Mouse (Mus musculus) spleen, embryonic (tissue): Measurements from ENCODE around the gene Endou.

ENCODE experiments used
- CTCF ChIA-PET: fragments of 350-600 bp; sonication (Branson Sonifier 250); formaldehyde crosslinking; loops from one replicate; lab custom pipeline; 2022; lab: Charles Lee

The Endou gene

GRCm38 (mm10) chr15:97731111-97731510, at the start of gene Endou:
Gene Endou, minus strand, starts transcription at chr15:97731339.
- CTCF ChIA-PET = no interaction called here

- CTCF ChIA-PET = interaction anchor here (1.2 kb wide), 1 partner anchor 60 kb away, joined by 4 read pairs; no protein-coding TSS in a partner anchor
Measured at GRCm38 (mm10) chr15:97780611-97781031, 49.5 kb upstream of the Endou start.

- CTCF ChIA-PET = interaction anchor here (0.7 kb wide), 1 partner anchor 15 kb away, joined by 3 read pairs; no protein-coding TSS in a partner anchor
Measured at GRCm38 (mm10) chr15:97779576-97779975, 48.4 kb upstream of the Endou start.

DNA sequence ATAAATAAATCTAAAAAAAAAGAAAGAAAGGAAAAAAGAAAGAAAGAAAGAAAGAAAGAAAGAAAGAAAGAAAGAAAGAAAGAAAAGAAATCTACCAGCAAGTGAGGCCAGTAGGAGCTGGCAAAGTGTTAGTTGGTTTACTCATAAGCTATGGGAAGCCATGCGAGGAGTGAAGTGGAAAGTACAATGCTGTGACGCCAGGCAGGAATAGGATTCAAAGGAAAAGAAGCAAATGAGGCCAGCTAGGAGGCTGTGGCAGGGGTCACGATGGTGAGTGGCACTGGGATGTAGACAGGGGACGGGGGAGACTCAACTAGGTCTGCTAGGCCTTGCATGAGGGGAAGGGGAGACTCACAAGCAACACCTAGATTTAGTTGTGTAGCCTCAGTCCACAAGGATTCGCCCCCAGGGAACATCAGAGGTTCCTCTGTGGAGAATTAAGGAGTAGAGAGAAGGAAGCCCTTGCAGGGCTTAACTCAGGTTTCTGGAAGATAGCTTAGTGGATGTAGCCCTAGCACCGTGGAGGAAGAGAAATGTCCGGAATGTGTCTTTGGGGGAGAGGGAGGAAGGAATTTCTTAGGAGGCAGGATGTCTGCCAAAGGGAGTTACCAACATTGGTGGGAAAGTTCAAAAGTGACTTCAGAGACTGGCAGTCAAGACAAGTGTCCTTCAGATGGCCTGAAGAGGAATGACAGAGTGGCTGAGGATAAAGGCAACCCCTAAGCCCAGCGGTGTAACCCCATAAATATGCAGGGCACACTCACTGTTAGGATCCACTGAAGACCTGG, 47.4 kb upstream of the Endou start, which contains the start of gene Slc48a1:
TSS of gene Slc48a1 (plus strand) at position 210 of the 788 bp plus-strand sequence.
- CTCF ChIA-PET = no interaction called here

GRCm38 (mm10) chr15:97776919-97777318, 45.8 kb upstream of the Endou start:
- CTCF ChIA-PET = interaction anchor here (2.0 kb wide), 1 partner anchor 59 kb away, joined by 9 read pairs; no protein-coding TSS in a partner anchor

DNA sequence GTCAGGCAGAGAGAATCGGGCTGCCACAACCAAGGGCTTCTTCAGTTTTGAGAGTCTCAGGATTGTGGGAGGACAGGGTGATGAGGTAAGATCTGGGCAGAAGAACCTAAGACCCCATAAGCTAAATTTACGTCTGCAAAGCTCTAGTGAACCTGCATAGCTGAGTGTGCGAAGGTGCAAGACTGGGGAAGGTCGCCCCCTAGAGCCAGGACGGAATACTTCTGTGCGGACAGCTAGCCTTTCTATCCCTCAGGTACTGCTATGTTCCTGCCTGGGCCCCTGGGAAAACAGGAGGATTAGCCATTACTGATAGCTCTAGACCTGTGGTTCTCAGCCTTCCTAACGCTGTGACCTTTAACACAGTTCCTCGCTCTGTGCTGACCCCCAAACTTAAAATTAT, 45.4 kb upstream of the Endou start:
- CTCF ChIA-PET = interaction anchor here (2.0 kb wide), 1 partner anchor 59 kb away, joined by 9 read pairs; no protein-coding TSS in a partner anchor

GRCm38 (mm10) chr15:97773961-97774370, 42.8 kb upstream of the Endou start:
- CTCF ChIA-PET = no interaction called here

DNA sequence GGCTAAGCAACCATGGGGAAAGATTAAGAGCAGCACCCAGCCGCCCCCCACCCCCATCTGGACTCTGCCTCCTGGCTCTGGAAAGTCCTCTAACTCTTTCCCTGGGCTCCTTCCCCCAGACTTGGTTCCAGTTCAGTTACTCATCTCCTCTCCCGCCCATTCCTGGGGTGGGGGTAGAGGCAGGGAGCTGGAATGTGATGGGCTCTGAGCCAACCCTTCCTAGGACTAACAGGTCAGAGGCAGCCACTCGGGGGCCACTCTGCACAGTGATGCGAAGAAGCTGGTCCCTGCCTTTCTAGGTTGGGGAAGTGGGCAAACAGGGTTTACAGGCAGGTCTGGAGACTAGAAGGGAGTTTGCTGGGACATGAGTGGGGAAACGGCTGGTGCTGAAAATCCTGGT, 42.0 kb upstream of the Endou start:
- CTCF ChIA-PET = no interaction called here

GRCm38 (mm10) chr15:97770280-97770679, 39.1 kb upstream of the Endou start:
- CTCF ChIA-PET = interaction anchor here (1.3 kb wide), 1 partner anchor 52 kb away, joined by 3 read pairs; no protein-coding TSS in a partner anchor

DNA sequence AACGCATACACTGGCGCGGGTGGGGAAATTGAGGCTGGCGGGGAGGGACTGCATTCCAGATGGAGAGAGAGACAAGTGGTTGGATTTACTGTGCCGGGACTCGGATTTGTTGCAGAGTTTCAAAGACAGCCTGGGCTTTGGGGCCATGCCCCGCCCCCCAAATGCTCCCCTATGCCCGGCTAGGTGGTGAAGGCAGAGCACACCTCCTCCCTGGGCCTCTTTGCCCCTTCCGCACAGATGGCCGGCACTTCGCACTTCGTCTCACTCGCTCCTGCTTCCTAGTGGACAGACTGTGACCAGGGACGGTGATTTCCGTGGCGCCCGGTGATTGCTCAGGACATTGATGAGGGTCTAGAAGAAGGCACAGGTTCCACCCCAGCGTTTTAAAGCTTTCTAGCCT, 37.1 kb upstream of the Endou start:
- CTCF ChIA-PET = interaction anchor here (1.6 kb wide), 1 partner anchor 48 kb away, joined by 7 read pairs; no protein-coding TSS in a partner anchor

GRCm38 (mm10) chr15:97767280-97768186, 36.4 kb upstream of the Endou start, which contains the start of gene Rapgef3:
Gene Rapgef3, minus strand, starts transcription at chr15:97767972.
- CTCF ChIA-PET = interaction anchor here (1.2 to 1.6 kb wide), 2 partner anchors 24 to 47 kb away, joined by 3 to 7 read pairs; no protein-coding TSS in a partner anchor

DNA sequence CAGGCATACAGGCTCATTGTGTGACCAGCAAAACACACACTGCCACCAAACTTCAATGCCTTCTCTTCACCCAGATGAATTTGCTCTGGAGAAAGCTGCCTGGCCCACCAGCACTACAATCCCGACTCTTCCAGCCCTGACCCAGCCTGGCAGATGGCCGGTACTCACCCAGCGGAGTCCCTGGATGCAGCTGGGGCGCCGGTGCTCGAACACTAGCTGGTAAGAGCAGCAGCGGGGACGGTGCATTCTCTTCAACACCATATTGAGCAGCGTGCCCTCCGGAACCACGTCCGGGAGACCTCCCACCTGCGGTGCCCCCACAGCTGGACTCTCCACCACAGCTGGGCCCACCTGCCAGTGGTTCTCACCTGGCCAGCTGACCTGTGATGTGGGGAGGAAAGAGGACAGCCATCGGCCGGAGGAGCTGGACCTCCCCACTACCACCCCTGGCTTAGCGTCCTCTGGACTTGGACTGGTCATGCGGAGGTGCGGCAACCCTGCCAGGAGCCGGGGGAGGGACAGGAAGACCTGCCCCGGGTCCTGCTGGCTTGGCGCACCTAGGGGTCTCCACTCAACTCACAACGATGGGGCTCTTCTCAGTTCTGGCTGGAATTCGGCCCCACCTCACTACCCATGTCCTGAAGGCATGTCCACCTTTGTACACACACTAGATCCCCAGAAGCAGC, 35.6 kb upstream of the Endou start:
- CTCF ChIA-PET = interaction anchor here (1.2 to 1.6 kb wide), 2 partner anchors 23 to 47 kb away, joined by 3 to 7 read pairs; no protein-coding TSS in a partner anchor

DNA sequence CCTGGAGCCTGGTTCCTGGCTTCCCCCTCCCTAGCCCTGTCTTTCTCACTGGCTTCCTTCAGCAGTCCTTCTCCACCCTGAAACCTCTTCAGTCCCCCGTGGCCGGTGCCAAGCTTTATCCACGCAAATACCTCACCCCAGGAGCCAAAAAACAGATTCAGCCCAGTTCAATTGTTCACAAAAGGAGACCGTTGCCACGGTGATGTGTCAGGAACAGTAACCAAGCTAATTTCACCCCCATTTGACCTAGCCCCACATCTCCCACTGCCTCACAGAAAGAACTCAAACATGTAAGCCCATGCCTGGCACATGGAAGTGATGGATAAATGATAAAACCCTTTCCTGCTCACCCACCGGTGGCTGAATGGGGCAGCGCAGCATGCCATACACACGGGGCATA, 35.1 kb upstream of the Endou start:
- CTCF ChIA-PET = no interaction called here

DNA sequence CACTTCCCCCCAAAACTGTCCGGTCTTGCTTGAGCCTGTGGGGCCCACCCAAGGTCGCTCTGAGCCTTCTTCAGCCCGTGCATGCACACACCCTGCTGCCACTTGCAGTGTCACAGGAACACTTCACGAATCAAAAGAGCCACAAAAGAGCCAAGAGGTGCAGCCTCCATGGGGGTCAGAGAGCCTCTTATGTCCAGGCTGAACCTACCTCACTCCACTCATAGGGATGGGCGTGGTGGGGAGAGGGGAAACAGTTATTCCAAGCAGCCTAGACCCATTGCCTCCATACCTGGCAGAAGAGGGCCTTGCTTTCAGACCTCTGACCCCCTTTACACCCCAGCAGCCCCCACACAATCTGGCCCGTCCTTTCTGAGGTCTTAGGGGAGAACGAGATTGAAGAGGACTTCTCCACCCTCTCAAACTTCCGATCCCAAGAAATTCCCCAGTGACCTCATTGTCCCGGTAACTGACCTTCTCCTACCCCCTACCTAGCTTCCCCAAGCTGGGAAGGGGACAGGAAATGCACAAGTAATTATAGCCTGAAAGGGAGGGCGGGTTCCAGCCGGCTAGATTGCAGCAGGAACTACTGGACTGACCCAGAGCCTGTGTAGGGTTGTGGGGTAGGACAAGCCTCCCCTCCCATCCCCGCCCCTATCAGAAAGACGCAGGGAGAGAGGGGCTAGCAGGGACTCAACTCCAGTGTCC, 34.1 kb upstream of the Endou start:
- CTCF ChIA-PET = interaction anchor here (0.6 kb wide), 1 partner anchor 14 kb away, joined by 3 read pairs; no protein-coding TSS in a partner anchor

DNA sequence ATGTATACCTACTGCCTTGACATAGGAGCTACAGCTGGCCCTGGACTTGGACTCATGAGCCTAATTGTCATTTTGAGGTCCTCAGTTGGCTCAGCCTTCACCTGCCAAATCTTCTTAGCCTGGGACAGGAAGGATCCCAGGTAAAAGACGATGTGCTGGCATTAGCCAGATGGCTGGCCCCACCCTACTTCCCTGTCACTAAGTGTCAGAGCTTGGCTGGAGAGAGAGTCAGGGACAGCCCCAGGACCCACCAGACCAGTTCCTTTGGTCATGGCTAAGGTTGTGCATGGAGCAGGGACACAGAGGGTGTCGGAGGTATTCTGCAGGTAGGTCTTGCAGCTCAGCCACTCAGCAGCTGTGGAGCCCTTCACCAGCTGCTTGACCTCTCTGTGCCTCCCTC, 33.4 kb upstream of the Endou start:
- CTCF ChIA-PET = interaction anchor here (0.6 kb wide), 1 partner anchor 15 kb away, joined by 3 read pairs; no protein-coding TSS in a partner anchor

- CTCF ChIA-PET = interaction anchor here (0.6 kb wide), 1 partner anchor 82 kb away, joined by 8 read pairs; no protein-coding TSS in a partner anchor
Measured at GRCm38 (mm10) chr15:97763256-97764049, 32.3 kb upstream of the Endou start.

GRCm38 (mm10) chr15:97762733-97763132, 31.6 kb upstream of the Endou start:
- CTCF ChIA-PET = interaction anchor here (0.6 kb wide), 2 partner anchors 82 to 87 kb away, joined by 3 to 8 read pairs; no protein-coding TSS in a partner anchor

DNA sequence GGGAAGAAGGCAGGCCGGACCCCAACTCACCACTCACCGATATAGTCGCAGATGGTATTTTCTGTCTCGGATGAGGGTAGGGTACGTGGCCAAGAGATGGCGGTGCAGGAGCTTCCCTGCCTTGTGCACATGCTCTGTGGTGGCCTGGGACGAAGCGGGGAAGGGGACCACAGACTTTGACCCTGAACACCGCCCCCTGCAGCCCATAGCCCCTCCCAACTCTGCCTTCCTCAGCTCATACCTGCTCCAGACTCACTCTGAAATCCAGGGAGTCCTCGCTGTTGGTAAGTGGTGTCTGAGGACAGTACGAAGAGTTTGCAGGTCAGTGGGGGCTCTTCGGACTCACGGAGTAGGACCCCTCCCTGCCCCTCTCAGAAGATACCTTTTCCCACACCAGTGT, 30.3 kb upstream of the Endou start:
- CTCF ChIA-PET = no interaction called here

DNA sequence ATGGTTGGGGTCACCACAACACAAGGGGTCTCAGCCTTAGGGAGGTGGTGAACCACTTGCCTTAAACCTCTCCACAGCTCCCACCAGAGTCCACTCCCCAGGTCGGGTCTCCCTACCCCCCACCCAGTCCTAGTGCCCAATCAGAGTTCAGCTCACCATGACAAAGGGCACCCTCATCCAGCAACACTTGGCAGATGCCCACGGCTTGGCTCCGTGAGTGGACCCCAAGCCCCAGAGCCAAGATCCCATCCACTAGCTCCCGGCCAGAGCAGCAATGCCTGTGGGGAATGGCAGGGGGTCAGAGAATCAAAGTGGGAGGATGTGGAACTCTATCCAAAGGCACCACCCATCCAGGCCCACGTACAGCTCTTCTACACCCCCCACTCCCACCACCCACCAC, 29.8 kb upstream of the Endou start:
- CTCF ChIA-PET = no interaction called here
